Mouse (Mus musculus) cortical plate, adult 2 months (tissue): Measurements from ENCODE around the gene Gast. TPM values are rescaled to one million over a fixed set of nuclear protein-coding genes. Genes with fewer than 3 reads are reported as not detected.

Experiments
- H3K27ac ChIP-seq: fragments of 200-500 bp; 2 replicates; pipeline ENCODE4 v1.5.1; 2012; ENCODE audit warnings: low read length, control low read depth, inconsistent platforms; ENCODE audit not compliant: insufficient read depth
- H3K4me1 ChIP-seq: fragments of 200-500 bp; 2 replicates; pipeline ENCODE4 v1.6.1; 2011; ENCODE audit warnings: low read length; ENCODE audit not compliant: control insufficient read depth, insufficient read depth
- H3K4me3 ChIP-seq: fragments of 200-500 bp; 2 replicates; pipeline ENCODE4 v1.5.1; 2011; ENCODE audit warnings: mild to moderate bottlenecking, low read length, control low read depth; ENCODE audit not compliant: insufficient read depth
- CTCF ChIP-seq: fragments of 200-500 bp; IDR thresholded peaks from 2 replicates; pipeline ENCODE4 v1.5.1; 2011; ENCODE audit warnings: mild to moderate bottlenecking, control low read depth, low read length; ENCODE audit not compliant: insufficient read depth; ENCODE audit errors: extremely low read depth
- POLR2A ChIP-seq: fragments of 200-500 bp; IDR thresholded peaks from 2 replicates; pipeline ENCODE4 v1.6.1; 2011; ENCODE audit warnings: mild to moderate bottlenecking, low read length, control low read depth; ENCODE audit not compliant: insufficient read depth; ENCODE audit errors: extremely low read depth
- polyA plus RNA-seq: library from polyadenylated mRNA; depleted of rRNA; stranded (reverse); fragments of >200 nt; gene quantifications from 2 replicates; pipeline ENCODE4 v1.2.3, GENCODE M21; 2012; rRNA removed

The Gast gene
- polyA plus RNA-seq, 1 experiment: 0.33 TPM

DNA sequence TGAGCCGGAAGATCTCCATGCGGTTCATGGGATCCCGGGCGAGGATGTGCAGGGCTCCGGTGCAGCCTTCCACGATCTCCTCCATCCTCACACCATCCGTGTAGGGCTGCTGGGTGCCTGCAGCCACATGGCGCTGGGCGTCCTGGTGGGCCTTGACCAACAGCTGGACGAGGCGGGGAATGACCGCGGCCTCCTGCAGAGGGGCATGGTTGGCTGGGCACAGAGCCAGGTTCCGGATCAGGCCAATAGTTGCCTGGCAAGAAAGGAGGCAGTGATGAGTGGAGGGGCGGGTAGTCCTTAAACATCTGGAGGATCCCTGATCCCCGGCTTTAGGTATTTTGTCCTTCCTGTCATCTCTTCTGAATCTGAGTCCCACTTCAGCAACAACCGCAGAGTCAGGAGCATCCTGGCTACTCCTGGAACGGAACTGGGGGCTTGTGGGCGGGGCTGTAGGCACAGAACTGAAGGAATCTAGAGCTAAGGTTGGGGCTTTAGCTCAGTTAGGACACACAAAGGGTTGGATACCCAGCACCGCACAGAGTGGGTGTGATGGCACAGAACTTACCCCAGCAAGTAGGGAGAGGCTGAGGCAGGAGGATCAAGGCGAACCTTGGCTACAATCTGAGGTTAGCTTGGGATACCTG is 42.7 kb downstream of the Gast start:
- no peak for TF ChIP-seq POLR2A
- TF ChIP-seq CTCF: no peak
- H3K27ac ChIP-seq: no peak overlapping the region

DNA sequence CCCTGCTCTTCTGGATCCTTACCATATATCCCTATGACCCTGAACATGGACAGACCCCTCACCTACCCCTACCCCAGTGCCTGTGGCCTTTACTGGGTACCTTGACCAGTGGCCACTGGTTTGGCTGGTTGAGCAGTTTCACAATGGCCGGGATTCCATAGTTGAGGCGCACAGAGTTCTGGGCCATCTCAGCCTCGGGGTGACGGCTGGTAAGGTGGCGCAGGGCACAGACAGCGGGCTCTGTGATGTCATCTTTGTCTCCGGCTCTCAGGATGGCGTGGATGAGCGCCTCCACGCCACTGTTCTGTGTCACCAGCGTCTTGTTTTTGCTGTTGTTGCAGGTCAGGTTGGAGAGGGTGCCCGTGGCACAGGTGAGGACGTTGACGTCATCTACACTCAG is 43.8 kb downstream of the Gast start:
- H3K27ac ChIP-seq: no peak overlapping the region
- H3K4me3 ChIP-seq: no peak overlapping the region
- H3K4me1 ChIP-seq: no peaks in the 10 kb centered on the region
- TF ChIP-seq POLR2A (no peak), CTCF (no peak)

More for the DNA sequence above, 42.7 kb downstream of the Gast start:
- Histone ChIP-seq H3K4me1 (peaks cover 6% of the 10 kb centered on the region), H3K4me3 (no peak overlapping the region)

DNA sequence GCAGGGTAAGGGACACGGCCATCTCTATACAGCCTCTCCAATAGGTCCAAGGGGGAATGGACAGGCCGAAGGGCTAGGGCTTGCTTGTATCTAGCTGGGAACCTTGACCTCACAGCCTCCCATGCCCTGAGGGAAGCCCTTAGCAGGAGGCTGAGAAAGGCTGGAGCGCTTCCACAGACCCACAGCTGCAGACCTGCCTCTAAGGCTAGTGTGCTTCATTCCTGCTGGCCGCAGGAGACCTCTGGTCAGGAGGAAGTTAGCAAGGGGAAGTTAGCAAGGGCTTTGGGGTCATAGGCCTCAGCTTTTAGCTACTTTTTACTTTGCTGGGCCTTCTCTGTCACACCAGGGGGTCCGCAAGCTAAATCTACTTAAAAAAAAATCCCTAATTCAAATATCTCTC is 44.2 kb downstream of the Gast start:
- Histone ChIP-seq H3K4me1 (no peaks in the 10 kb centered on the region), H3K4me3 (no peak overlapping the region), H3K27ac (no peak overlapping the region)
- no peak for TF ChIP-seq POLR2A
- TF ChIP-seq CTCF: no peak

DNA sequence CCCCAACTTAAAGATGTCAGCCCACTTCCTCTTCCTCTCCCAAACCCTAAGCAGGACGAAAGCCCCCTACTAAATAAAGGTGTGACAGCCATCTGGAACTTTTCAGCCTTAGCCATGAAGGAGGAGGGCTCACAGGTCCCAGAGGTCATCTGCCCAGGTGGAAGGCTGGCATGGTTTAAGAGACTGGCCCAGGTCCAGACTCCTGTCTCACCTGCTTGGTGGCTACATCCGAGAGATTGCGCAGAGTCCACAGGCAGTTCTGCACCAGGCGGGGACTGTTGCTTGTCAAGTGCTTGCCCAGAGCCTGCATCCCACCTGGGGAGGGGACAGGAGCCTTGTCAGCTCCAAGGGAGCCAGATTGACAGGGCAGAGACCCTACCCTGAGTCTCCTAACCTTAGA is 45.1 kb downstream of the Gast start:
- H3K4me3 ChIP-seq: no peak overlapping the region
- no peak overlapping the region for H3K27ac ChIP-seq
- no peak for TF ChIP-seq POLR2A
- TF ChIP-seq CTCF: no peak

DNA sequence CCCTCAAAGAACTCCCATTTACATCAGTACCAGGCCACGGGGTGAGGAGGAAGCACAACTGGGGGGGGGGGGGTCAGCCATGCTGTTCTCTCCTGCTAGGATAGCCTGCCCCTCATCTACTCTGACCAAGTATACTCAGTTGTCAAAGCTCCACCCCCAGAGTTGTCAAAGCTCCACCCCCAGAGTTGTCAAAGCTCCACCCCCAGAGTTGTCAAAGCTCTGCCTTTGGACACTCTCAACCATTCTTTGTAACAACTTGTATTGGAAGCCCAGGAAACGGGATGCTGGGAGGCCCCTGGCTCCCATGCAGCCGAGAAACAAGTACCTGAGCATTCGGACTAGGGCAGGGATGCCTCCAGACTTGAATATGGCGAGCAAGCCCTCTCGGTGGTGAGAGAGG is 48.5 kb downstream of the Gast start:
- Histone ChIP-seq H3K27ac (no peak overlapping the region), H3K4me1 (no peaks in the 10 kb centered on the region), H3K4me3 (no peak overlapping the region)
- TF ChIP-seq CTCF (no peak), POLR2A (no peak)

More for the DNA sequence above, 45.1 kb downstream of the Gast start:
- no peaks in the 10 kb centered on the region for H3K4me1 ChIP-seq

DNA sequence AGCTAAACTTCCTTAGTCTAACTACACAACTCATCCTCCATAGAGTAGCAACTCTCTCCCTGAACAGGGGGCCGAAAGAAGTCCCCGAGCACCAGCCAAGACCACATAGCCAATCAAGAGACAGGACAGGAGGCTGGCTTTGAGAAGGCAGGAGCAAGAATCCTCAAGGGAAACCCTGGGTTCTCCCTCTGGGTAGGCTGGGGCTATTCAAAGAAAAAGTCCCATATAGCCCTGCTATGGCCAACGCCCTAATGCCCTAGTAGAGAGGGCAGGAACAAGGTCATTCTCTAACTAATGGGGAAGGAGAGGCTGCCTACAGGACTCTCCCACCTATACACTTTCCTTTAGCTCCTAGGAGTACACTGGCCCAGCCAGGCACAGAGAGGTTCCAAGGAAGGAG is 50.8 kb downstream of the Gast start:
- Histone ChIP-seq H3K4me1 (peaks cover 4% of the 10 kb centered on the region; the same call in 1 of the 2 replicates), H3K4me3 (no peak overlapping the region), H3K27ac (no peak overlapping the region)
- TF ChIP-seq CTCF (no peak), POLR2A (no peak)

DNA sequence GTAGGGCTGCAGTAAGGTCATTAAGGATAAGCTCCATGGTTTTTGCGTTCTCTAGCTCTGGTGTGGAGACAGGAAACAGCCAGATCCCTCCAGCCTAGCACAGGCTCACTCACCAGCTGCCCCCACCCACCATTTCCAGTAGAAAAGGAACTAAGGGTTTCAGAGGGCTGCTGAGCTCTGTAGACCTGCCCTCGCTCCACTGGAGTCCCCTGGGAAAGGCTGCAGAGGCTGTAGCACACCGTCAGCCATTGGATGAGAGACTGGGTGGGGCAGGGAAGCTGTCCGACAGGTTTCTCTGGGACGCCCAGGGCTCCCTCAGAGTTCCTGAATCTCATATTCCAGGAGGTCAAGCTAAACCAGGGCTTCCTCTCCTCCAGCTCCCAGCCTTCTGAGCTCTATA is 52.4 kb downstream of the Gast start:
- no peak overlapping the region for H3K27ac ChIP-seq
- peaks cover 4% of the 10 kb centered on the region; the same call in 1 of the 2 replicates for H3K4me1 ChIP-seq
- TF ChIP-seq CTCF (no peak), POLR2A (no peak)
- no peak overlapping the region for H3K4me3 ChIP-seq

Other genes with a start within 250 kb of the Gast start
- 0.10 TPM in 1 of 2 replicates, not detected in the other for gene Krt32, start 246.2 kb upstream of the Gast start, polyA plus RNA-seq
- gene Krt35, start 238.2 kb upstream of the Gast start, polyA plus RNA-seq: not detected in 2 replicates
- gene Krt36, start 228.8 kb upstream of the Gast start, polyA plus RNA-seq: not detected in 2 replicates
- not detected in 2 replicates for gene Krt13, start 212.8 kb upstream of the Gast start, polyA plus RNA-seq
- gene Krt15, start 198.5 kb upstream of the Gast start, polyA plus RNA-seq: 0.25 TPM in 1 of 2 replicates, not detected in the other
- gene Krt19, start 185.7 kb upstream of the Gast start, polyA plus RNA-seq: 0.25 and 0.44 TPM in 2 replicates
- 4.7 and 6.4 TPM in 2 replicates for gene Krt9, start 141.2 kb upstream of the Gast start, polyA plus RNA-seq
- gene Krt14, start 126.9 kb upstream of the Gast start, polyA plus RNA-seq: not detected in 2 replicates
- gene Krt16, start 85.5 kb upstream of the Gast start, polyA plus RNA-seq: not detected in 2 replicates
- gene Krt17, start 73.4 kb upstream of the Gast start, polyA plus RNA-seq: 0.13 and 0.15 TPM in 2 replicates
- not detected in 2 replicates for gene Krt42, start 64.5 kb upstream of the Gast start, polyA plus RNA-seq
- 534 and 549 TPM in 2 replicates for gene Eif1, start 14.5 kb upstream of the Gast start, polyA plus RNA-seq
- gene Hap1, start 21.7 kb downstream of the Gast start, polyA plus RNA-seq: 76.5 and 83.3 TPM in 2 replicates
- 40.9 and 48.2 TPM in 2 replicates for gene Jup, start 63.4 kb downstream of the Gast start, polyA plus RNA-seq
- 14.4 and 15.3 TPM in 2 replicates for gene P3h4, start 80.4 kb downstream of the Gast start, polyA plus RNA-seq
- 8.0 and 9.6 TPM in 2 replicates for gene Fkbp10, start 81.3 kb downstream of the Gast start, polyA plus RNA-seq
- 70.9 and 73.6 TPM in 2 replicates for gene Nt5c3b, start 107.4 kb downstream of the Gast start, polyA plus RNA-seq
- 0.52 and 0.55 TPM in 2 replicates for gene Klhl10, start 107.5 kb downstream of the Gast start, polyA plus RNA-seq
- 13.8 TPM in 2 replicates for gene Klhl11, start 138.3 kb downstream of the Gast start, polyA plus RNA-seq
- 87.1 and 94.6 TPM in 2 replicates for gene Acly, start 193.6 kb downstream of the Gast start, polyA plus RNA-seq
- gene Ttc25, start 211.2 kb downstream of the Gast start, polyA plus RNA-seq: 1.8 and 2.0 TPM in 2 replicates
- 396 and 492 TPM in 2 replicates for gene Cnp, start 240.5 kb downstream of the Gast start, polyA plus RNA-seq